Mouse (Mus musculus) 416B (cell line): ENCODE results near the gene Mybphl.

ENCODE experiments used
- DNase-seq: peaks from one replicate; pipeline ENCODE4 v3.0.0; 2011; ENCODE audit warnings: low read depth

Gene Mybphl

GRCm38 (mm10) chr3:108410359-108410714, 45.6 kb downstream of the Mybphl start:
- DNase-seq: no peak

GRCm38 (mm10) chr3:108411026-108411753, 46.5 kb downstream of the Mybphl start:
- no peak for DNase-seq

- DNase-seq: no peak
These were observed 47.0 kb downstream of the Mybphl start for GRCm38 (mm10) chr3:108411754-108412121.

- no peak for DNase-seq
These were observed 49.1 kb downstream of the Mybphl start for GRCm38 (mm10) chr3:108413634-108414360.

- no peak for DNase-seq
These were observed 50.4 kb downstream of the Mybphl start, which contains the start of gene Celsr2 for GRCm38 (mm10) chr3:108414857-108415830. TSS of gene Celsr2 (minus strand) at chr3:108415552.

GRCm38 (mm10) chr3:108415831-108416223, 51.1 kb downstream of the Mybphl start:
- DNase-seq: no peak

- DNase-seq: no peak
These were observed 58.3 kb downstream of the Mybphl start for GRCm38 (mm10) chr3:108423006-108423405.

GRCm38 (mm10) chr3:108423844-108424801, 59.4 kb downstream of the Mybphl start:
- no peak for DNase-seq

GRCm38 (mm10) chr3:108424944-108425623, 60.4 kb downstream of the Mybphl start:
- DNase-seq: no peak

GRCm38 (mm10) chr3:108425624-108426018, 60.9 kb downstream of the Mybphl start:
- no peak for DNase-seq
